Mouse (Mus musculus) G1E (cell line): ENCODE data around the gene Sh3pxd2b.

ENCODE experiments used
- CTCF ChIP-seq: IDR thresholded peaks from 2 replicates; pipeline ENCODE4 v1.5.1; 2012; ENCODE audit warnings: low read depth, low read length, inconsistent platforms, mixed read lengths
- GATA1 ChIP-seq: IDR thresholded peaks from 2 replicates; pipeline ENCODE4 v1.6.1; 2012; ENCODE audit warnings: borderline replicate concordance, low read length, inconsistent platforms, mixed read lengths
- GATA2 ChIP-seq: IDR thresholded peaks from 2 replicates; pipeline ENCODE4 v1.6.1; 2012; ENCODE audit warnings: low read depth, low read length, inconsistent platforms, borderline replicate concordance
- POLR2AphosphoS5 ChIP-seq: IDR thresholded peaks from 2 replicates; pipeline ENCODE4 v1.6.1; 2012; ENCODE audit warnings: low read depth, low read length, inconsistent platforms; ENCODE audit not compliant: insufficient replicate concordance

- no peak for TF ChIP-seq CTCF
- TF ChIP-seq GATA1 = no peak
- no peak for TF ChIP-seq GATA2
- no peak for TF ChIP-seq POLR2AphosphoS5
Measured at GRCm38 (mm10) chr11:32454231-32454799, 106.7 kb downstream of the Sh3pxd2b start.
